Mouse (Mus musculus) ZHBTc4 (cell line): ENCODE measurements at regions not wholly inside any gene's neighbourhood (a gene's known extent, or its start where the extent isn't known, plus 50 kb on each side); places are given as distances from the start of the nearest gene placed in this dataset.
A peak's percentile ranks its signal among the peaks of the same experiment; 100 is the strongest.
"Not testable (repeated sequence)": the region's sequence is repeated elsewhere in the genome, so short reads cannot be mapped to it uniquely, and the experiment has no call there.

Experiments
- DNase-seq: peaks from one replicate; pipeline ENCODE4 v3.0.0-alpha.2; 2011; ENCODE audit warnings: low read depth, low spot score

- DNase-seq = no peak
Measured at GRCm38 (mm10) chr16:58137728-58138279, 270.4 kb upstream of the Dcbld2 start.

DNA sequence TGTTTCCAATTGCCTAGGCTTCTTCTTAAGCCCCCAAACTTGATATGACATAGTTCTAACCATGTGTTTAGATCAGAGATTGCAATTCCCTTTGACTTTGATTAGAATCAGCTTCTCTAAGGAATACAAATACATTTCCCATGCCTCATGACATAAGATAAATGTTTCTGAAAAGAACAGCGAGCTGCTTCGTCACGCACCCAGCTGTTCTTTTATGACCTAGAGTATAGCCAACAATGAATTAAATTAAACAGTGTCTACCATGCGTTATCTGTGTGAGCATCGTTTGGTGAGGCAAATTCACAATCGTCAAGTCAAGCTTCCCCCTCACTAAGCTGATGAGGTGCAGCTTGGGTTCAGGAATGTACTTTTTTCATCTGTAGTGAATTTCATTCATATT, 261.8 kb upstream of the Dcbld2 start:
- peak; percentile 2 for DNase-seq

DNA sequence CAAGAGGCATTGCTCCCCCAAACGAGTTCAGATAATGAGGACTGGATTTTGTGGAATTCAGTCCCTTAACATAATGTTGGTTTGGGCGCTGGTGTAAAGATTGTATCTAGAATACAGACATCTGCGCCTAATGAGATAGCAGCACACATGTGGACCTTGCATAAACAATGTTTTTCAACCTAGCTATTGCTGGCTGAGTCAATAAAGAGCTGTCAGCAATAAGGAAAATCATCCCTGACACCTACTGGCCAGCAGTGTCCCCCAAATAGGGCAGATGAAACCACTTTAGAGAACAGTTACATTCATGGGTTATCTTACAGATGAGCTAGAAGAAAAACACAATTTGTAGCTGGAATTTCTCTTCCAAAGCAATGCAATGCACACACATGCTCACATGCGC, 252.7 kb upstream of the Dcbld2 start:
- DNase-seq = no peak

DNA sequence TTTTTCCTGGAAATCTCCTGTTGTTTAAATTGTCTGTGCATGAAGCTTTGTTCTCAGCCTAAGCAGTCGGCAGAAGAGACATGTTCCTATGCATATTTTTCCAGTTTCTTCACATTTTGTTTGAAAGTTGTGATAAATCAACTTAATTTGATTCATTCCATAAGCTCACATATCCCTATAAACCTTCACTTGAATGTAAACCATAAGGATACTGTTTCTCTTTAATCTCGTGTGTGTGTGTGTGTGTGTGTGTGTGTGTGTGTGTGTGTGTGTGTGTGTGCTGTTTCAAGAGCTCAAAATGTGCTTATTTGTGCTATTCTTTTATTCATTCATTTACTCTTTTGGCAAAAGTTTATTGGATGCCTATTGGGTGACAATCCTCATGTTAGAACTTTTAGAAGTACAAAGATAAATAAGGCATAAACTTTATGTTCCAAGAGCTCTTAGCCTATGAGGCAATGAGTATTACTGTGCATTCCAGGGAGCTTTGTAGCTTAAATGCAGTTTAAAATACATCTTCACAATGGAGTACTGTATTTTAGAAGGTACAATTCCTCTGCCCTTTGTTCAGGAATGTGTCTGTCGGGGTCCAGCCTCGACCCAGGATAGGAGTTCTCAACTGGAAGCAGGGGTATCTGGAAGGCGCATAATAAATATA, 229.4 kb upstream of the Dcbld2 start:
- no peak for DNase-seq

DNA sequence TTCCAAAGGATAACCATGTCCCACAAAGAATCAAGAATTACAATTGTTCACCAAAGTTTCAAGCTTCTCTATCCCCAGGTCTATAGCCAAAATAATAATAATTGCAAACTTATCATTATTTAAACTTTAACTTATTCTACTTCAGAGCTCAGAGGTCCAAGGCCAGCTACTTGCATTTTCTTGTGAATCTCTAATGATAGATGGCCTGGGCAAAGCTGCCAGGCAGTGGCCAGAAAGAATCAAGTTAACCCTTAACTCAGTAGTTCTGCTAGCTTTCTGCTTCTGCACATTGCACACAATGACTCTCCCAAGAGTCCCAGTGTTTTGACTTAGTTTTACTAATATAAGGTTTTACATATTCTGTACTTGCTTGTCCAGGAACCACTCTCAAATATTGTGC, 228.3 kb upstream of the Dcbld2 start:
- not testable (repeated sequence) for DNase-seq

DNA sequence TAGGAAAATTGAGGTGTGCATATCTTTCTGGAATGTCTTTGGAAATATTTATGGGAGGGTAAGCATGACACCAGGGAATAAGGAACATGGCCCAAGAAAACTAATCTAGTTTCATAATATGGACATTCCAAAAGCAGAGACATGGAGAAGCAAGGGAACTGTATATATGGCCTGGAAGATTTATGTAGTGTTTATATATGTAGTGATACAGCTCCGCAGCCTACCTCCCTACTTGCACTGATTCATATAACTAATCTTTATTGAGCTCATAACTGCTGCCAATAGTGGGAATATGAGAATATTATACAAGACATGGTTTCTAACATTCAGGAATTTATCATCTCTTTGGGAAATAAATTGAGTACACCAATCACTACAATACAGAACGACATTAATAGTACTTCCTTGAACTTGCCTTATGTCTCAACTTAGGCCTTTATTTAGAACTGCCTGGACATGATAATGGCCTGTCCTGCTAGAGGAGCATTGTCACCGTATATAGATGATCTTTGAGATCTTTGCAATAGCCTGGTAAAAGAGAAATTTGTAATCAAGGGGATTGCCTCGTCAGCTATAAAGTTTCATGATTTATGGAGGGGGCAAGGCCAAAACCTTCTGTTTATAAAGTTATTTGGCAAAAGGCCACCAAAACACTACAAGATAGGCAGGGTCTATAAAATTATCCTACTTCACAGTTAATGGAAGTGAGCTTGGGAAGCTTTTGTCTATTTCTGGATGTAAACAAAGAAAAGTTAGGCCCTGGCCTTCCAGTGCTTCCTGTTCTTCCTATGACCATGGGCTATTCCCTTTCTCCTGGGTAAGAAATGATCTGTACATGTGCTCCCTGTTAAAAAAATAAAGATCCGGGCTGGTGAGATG, 213.4 kb upstream of the Dcbld2 start:
- no peak for DNase-seq

DNA sequence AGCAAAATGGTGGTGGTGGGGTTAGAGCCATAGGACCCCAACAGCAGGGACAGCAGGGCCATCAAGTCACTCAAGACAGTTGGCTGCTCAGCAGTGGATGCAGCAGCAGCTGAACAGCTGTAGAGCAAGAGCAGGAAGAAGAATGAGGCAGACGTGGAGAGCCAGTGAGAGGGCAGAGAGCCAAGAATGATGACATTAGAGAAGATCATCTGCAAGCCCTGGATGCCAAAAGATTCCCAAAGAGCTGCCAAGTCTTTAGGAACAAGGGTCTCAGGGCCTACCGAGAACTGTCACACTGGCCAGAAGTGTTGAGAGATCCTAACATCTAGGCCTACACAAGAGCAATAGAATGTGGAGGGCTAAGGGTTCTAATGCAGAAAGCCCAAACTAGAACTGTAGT, 196.4 kb upstream of the Dcbld2 start:
- no peak for DNase-seq

DNA sequence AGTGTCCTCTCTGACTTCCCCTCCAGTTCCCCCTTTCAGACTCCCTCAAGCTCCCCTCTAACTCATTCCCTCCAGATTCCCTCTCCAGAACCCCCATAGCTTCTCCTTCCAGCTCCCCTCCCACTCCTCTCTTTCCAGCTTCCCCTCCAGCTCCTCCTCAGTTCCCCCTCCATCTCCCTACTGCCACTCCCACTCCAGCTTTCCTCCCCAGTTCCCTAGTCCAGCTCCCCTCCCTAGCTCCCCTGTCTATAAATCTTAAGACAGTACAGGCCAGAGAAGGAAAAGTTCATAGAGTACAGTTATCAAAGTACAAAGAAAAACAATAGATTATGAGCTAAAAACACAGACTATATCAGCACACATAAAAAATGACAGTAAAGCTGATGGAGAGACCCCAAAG, 173.6 kb upstream of the Dcbld2 start:
- no peak for DNase-seq

DNA sequence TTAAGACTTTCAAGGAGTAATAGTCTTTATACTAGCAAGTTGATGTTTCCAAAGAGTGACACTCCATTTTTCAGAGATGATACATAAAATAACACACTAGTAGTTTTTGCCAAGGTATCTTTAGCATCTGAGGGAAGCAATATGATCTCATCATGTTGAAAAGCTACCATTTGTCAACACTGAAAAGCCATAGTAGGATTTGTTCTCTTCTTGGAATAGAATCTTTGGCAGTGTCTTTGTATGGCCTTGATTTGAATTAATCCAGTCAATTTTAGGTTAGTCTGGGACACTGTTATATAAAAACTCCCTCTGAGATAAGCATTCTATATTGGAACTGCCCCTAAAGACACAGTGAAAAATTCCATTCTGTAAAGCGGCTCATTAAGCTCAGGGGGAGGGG, 171.4 kb upstream of the Dcbld2 start:
- DNase-seq = no peak

- no peak for DNase-seq
Measured at GRCm38 (mm10) chr16:58276281-58276680, 132.0 kb upstream of the Dcbld2 start.

DNA sequence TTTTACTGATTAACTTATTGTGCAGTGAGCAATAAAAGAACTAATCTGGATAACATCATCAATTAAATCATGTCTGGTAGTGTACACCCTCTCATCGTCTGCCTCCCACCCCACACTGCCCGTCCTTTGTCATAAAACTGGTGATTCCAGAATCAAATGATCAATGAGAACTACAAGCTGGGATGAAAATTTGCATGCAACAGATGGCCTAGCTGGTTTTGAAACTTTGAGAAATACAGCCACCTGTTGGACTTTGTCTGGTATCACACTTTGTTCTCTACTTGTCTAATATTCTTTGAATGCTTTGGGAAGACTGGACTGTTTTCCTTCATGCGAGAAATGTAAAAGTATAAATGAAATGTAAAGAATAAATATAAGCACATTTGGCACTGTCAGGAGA, 126.8 kb upstream of the Dcbld2 start:
- peak; percentile 4 for DNase-seq

DNA sequence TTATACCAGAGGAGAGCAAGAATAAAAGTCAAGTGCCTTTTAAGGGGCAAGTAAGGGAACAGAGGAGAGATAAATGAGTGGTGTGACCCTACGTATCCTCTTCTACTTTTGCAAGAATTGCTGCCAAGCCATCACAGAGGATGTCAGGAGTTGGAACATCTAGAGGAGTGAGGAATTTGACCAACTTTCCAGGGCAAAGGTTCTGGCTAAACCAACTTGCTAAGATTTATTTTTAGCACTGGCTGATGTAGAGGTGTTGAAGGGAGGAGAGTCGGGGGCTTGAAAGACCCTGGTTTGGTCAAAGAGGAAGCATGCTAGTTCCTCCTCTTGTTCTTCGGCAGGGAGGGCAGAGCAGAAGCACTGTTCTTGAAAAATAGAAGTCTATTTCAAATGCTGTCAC, 113.8 kb upstream of the Dcbld2 start:
- DNase-seq = no peak

DNA sequence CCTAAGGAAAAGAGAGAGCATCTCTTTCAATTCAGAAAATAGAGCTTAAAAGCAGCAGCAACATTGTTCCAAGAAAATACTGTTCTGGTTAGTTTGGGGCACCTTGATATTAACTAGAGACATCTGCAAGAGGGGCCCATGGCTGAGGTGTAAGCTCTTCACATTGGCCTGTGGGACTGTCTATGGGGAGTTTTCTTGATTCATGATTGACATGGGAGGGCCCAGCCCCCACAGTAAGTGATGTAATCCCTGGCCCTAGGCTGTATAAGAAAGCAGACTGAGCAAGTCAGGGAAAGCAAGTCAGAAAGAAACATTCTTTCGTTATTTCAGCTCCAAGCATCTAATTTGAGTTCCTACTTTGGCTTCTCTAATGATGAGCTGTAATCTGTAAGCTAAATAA, 113.1 kb upstream of the Dcbld2 start:
- DNase-seq = no peak

DNA sequence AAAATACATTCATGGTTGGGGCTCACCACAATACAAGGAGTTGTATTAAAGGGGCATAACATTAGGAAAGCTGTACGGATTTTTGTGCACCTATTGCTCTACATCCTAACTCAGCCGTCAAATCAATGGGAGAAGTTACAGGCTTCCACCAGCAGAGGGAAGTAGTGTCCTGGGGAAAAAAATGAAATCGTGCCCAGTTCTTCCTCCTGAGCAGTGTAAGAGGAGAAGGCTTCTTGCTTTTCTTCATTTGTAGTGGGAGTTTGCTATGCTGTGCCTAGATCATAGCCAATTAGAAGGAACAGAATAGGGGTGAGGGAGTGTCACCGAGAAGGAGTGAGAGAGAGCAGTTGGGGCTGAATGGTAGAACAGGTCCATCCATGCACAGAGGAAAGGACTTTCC, 108.7 kb upstream of the Dcbld2 start:
- DNase-seq = peak; percentile 75

- DNase-seq = no peak
Measured at GRCm38 (mm10) chr16:58300098-58300497, 108.1 kb upstream of the Dcbld2 start.

DNA sequence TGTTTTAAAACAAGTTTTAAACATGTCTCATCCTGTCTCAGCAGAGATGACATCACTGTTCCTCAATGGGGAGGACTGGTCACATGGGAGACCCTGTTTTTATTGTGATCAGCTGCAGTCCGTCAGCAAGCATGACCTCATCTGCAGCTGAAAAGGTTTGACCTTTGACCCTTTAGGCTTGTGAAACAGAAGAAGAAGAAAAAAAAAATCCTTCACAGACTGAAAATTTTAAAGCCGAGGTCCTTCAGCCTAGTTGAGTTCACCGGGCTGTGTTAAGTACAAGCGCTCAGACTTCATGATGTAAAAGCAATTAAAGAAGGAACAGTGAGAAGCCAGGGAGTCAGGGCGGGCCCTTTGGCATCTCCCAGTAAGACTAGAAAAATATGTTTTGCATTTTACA, 104.7 kb upstream of the Dcbld2 start:
- no peak for DNase-seq

- no peak for DNase-seq
Measured at GRCm38 (mm10) chr16:58316889-58317455, 91.3 kb upstream of the Dcbld2 start.

DNA sequence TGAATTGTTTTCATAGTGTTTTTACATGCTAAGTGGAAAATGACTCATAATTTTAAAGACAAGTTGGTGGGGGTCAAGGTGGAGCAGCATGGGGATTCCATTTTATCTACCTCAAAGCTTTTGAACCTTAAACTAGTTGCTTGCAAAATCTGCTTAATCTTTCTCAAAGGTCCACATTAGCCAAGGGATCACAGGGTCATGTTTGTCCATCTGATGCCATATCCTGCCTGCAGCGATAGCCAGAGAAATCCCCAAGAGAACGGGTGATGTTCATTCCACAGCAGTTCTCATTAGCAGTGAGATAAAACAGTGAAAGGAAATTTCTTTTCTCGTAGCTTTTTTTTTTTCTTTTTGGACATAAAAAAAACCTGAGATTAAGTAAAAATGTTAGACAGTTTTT, 77.2 kb upstream of the Dcbld2 start:
- no peak for DNase-seq

GRCm38 (mm10) chr16:58343921-58344320, 64.3 kb upstream of the Dcbld2 start:
- no peak for DNase-seq

DNA sequence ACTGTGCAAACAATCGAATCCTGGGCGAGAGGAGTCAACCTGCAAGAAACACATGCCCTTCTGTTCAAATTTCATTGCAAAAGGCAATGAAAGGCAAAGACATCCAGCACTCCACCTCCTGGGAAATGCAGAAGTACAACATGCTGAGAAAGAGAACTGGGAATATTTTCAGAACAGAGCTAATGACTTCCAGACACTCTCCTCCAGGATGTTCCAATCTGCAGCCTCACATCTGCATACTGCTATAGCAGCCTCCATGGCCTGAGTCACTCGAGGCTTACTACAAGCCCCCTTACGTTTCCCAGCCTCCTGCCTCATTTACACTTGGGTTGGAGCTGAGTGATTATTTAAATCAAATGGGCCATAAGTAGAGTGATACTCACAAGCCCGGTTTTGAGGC, 58.9 kb upstream of the Dcbld2 start:
- no peak for DNase-seq

GRCm38 (mm10) chr16:58349802-58350201, 58.4 kb upstream of the Dcbld2 start:
- DNase-seq = no peak

GRCm38 (mm10) chr16:58352156-58352555, 56.1 kb upstream of the Dcbld2 start:
- no peak for DNase-seq

DNA sequence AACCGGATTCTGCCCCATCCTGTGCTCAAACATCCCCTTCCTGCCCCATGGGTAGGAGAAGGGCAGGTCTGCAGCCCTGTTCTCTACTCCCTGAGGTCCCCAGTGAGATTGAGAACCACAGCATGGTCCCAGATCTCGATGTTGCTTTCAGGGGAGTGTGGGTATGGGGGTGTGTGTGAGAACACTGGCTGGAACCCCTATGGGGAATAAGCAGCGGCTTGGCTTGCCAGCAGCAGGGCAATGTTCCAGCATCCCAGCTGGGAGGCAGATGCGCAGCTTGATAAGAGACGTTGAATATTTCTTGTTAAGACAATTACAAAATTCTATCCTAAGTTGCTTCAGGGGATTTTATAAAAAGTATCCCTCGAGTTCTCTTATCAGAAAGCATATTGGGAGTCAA, 53.7 kb upstream of the Dcbld2 start:
- no peak for DNase-seq
